Mouse (Mus musculus) lung, embryonic 16.5 days (tissue): ENCODE data around the gene Fkbp5. TPM values are rescaled to one million over a fixed set of nuclear protein-coding genes. Genes with fewer than 3 reads are reported as not detected.
"Not testable (repeated sequence)": the region's sequence is repeated elsewhere in the genome, so short reads cannot be mapped to it uniquely, and the experiment has no call there.

Experiments
- ATAC-seq: fragments of 200-750 bp; cut with Nextera tagmentation; 2 replicates; pipeline ENCODE4 v1.8.0; 2017; ENCODE audit warnings: low read depth, mild to moderate bottlenecking, moderate library complexity
- H3K27ac ChIP-seq: fragments of 300-500 bp; sonication (generic); 2 replicates; pipeline ENCODE4 v1.5.1; 2014; ENCODE audit warnings: mild to moderate bottlenecking, control low read depth, low read length
- H3K27me3 ChIP-seq: fragments of 300-500 bp; sonication (generic); 2 replicates; pipeline ENCODE4 v1.6.1; 2014; ENCODE audit warnings: low read depth, low read length, mixed read lengths; ENCODE audit not compliant: control insufficient read depth, insufficient read depth
- H3K36me3 ChIP-seq: fragments of 300-500 bp; sonication (generic); 2 replicates; pipeline ENCODE4 v1.6.1; 2014; ENCODE audit warnings: low read length; ENCODE audit not compliant: control insufficient read depth, insufficient read depth
- H3K4me1 ChIP-seq: fragments of 300-500 bp; sonication (generic); replicated peaks from 2 replicates; pipeline ENCODE4 v1.6.1; 2014; ENCODE audit warnings: low read length, mixed read lengths; ENCODE audit not compliant: control insufficient read depth, insufficient read depth
- H3K4me2 ChIP-seq: fragments of 300-500 bp; sonication (generic); 2 replicates; pipeline ENCODE4 v1.6.1; 2014; ENCODE audit warnings: low read depth, low read length, control low read depth
- H3K4me3 ChIP-seq: fragments of 300-500 bp; sonication (generic); 2 replicates; pipeline ENCODE4 v1.5.1; 2014; ENCODE audit warnings: mild to moderate bottlenecking, low read length, control low read depth
- H3K9ac ChIP-seq: fragments of 300-500 bp; sonication (generic); 2 replicates; pipeline ENCODE4 v1.6.1; 2014; ENCODE audit warnings: low read length, control low read depth
- H3K9me3 ChIP-seq: fragments of 300-500 bp; sonication (generic); 2 replicates; pipeline ENCODE4 v1.6.1; 2016; ENCODE audit warnings: low read length; ENCODE audit not compliant: control insufficient read depth
- WGBS: fragments of 180-500 bp; shearing (Covaris S2); extraction: QIAGEN DNeasy Blood & Tissue Kit; methylation state at CpG from one replicate; pipeline ENCODE4 v1.1.7; 2014; 5-methylcytosine and 5-hydroxymethylcytosine counted together
- polyA plus RNA-seq: library from polyadenylated mRNA; unstranded; fragments of >200 nt; fragmentation: Nextera tagmentation; extraction: Ambion mirVana; gene quantifications from 2 replicates; pipeline ENCODE4 v1.2.1, GENCODE M21; 2015

Gene Fkbp5
- polyA plus RNA-seq, 1 experiment from 2014 or later = 38.5 TPM

DNA sequence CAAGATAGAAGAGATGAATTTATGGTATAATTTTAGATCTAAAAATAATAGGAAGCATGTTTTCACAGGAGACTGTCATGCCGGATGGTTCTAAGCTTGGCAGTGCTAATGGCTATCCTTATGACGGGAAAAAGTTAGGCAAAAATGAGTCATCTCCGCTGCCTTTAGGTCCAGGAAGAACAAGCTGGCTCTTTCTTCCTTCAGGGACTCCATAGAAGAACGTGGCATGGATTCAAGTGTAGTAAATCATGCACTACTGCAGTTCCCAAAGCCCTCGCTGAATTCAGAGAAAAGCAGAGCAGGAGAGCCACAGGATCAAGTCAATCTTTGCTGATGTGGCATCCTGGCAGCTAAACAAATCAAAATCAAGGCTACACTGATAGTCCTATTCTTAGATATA lies 102.1 kb downstream of the Fkbp5 start:
- H3K4me1 ChIP-seq = peaks cover 4% of the 10 kb centered on the region
- no peak overlapping the region for H3K9ac ChIP-seq
- H3K4me3 ChIP-seq = no peak overlapping the region
- 0 out of 2 replicates have a peak, but pooled peaks cover 2% of the 10 kb centered on the region for H3K36me3 ChIP-seq
- WGBS = 81% methylated on average over 5 of the region's 5 CpGs
- no peaks in the 10 kb centered on the region for H3K27me3 ChIP-seq
- no peaks in the 10 kb centered on the region for H3K9me3 ChIP-seq
- no peak for ATAC-seq
- no peak overlapping the region for H3K4me2 ChIP-seq
- no peak overlapping the region for H3K27ac ChIP-seq

- WGBS = 60% methylated on average over 10 of the region's 10 CpGs
Observed at GRCm38 (mm10) chr17:28411381-28411960, 105.9 kb downstream of the Fkbp5 start.

GRCm38 (mm10) chr17:28410731-28411130 lies 106.6 kb downstream of the Fkbp5 start:
- Histone ChIP-seq H3K4me3 (no peak overlapping the region), H3K9me3 (no peaks in the 10 kb centered on the region), H3K9ac (no peak overlapping the region; the same call in 1 of the 2 replicates), H3K27ac (no peak overlapping the region), H3K4me2 (no peak overlapping the region), H3K4me1 (no peaks in the 10 kb centered on the region; the same call in 1 of the 2 replicates), H3K27me3 (no peaks in the 10 kb centered on the region), H3K36me3 (peaks cover 3% of the 10 kb centered on the region; the same call in 1 of the 2 replicates)
- WGBS = 87% methylated on average over 4 of the region's 4 CpGs
- no peak for ATAC-seq

More at GRCm38 (mm10) chr17:28411381-28411960, 105.9 kb downstream of the Fkbp5 start:
- Histone ChIP-seq H3K36me3 (0 out of 2 replicates have a peak, but pooled peaks cover 2% of the 10 kb centered on the region), H3K27me3 (no peaks in the 10 kb centered on the region), H3K4me1 (no peaks in the 10 kb centered on the region; the same call in 1 of the 2 replicates), H3K9me3 (no peaks in the 10 kb centered on the region), H3K4me2 (no peak overlapping the region), H3K9ac (no peak overlapping the region; the same call in 1 of the 2 replicates), H3K27ac (peak overlapping the region; percentile 52), H3K4me3 (no peak overlapping the region)
- no peak for ATAC-seq

DNA sequence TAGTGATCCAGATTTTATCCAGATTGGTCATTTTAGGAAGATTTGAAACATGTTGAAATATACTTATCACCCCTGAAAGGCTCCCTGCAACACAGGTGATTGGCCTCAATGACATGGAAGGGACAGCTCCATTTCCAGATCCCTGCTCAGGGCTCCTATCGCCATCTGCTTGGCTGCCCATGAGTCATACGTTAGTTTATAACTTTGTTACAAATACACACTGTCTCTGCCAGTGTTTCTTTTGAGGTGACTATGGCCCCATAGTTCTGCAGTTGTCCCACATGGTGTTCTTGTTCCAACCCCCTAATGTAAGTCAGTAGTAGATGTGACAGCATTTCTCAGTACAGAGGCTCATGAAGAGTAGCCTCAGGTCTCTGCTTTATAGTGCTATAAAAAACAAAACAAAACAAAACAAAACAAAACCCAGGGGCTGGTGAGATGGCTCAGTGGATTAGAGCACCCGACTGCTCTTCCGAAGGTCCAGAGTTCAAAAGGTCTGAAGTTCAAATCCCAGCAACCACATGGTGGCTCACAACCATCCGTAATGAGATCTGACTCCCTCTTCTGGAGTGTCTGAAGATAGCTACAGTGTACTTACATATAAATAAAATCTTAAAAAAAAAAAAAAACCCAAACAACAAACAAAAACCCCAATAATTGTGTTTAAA lies 108.9 kb downstream of the Fkbp5 start:
- no peak overlapping the region for H3K9ac ChIP-seq
- ATAC-seq = no peak
- no peak overlapping the region for H3K27ac ChIP-seq
- H3K4me1 ChIP-seq = no peaks in the 10 kb centered on the region; the same call in 1 of the 2 replicates
- no peaks in the 10 kb centered on the region for H3K27me3 ChIP-seq
- H3K4me2 ChIP-seq = no peak overlapping the region
- H3K9me3 ChIP-seq = no peaks in the 10 kb centered on the region
- 75% methylated on average over 5 of the region's 5 CpGs for WGBS
- H3K4me3 ChIP-seq = no peak overlapping the region
- H3K36me3 ChIP-seq = peaks cover 8% of the 10 kb centered on the region; the same call in 1 of the 2 replicates

- peak; percentile 85 for ATAC-seq
- no peak overlapping the region for H3K27ac ChIP-seq
- H3K9ac ChIP-seq = no peak overlapping the region
- 30% methylated on average over 15 of the region's 15 CpGs for WGBS
- H3K4me3 ChIP-seq = no peak overlapping the region
- peaks cover 8% of the 10 kb centered on the region; the same call in 1 of the 2 replicates for H3K36me3 ChIP-seq
- no peak overlapping the region for H3K4me2 ChIP-seq
- no peaks in the 10 kb centered on the region; the same call in 1 of the 2 replicates for H3K4me1 ChIP-seq
- no peaks in the 10 kb centered on the region for H3K27me3 ChIP-seq
- no peaks in the 10 kb centered on the region for H3K9me3 ChIP-seq
Observed at GRCm38 (mm10) chr17:28407418-28408250, 109.7 kb downstream of the Fkbp5 start.

DNA sequence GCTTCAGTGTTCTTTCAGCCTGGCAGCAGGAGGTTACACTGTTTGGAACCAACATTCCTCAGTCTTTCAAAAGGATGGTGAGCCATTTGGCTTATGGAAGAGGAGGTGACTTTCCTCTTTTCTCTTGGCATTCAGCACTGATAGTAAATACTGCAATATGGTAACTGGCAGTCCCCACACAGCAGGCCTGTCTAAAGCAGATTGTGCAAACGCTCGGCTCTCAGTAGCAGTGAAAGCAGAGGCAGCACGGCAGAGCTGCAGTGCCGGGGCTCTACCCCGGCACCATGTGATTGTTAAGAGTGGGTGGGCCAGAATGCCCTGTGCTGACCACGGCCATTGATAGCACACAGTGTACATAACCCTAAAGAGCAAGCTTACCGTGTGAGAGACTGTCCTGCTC lies 110.9 kb downstream of the Fkbp5 start:
- ATAC-seq = no peak
- no peak overlapping the region for H3K4me3 ChIP-seq
- 76% methylated on average over 7 of the region's 7 CpGs for WGBS

DNA sequence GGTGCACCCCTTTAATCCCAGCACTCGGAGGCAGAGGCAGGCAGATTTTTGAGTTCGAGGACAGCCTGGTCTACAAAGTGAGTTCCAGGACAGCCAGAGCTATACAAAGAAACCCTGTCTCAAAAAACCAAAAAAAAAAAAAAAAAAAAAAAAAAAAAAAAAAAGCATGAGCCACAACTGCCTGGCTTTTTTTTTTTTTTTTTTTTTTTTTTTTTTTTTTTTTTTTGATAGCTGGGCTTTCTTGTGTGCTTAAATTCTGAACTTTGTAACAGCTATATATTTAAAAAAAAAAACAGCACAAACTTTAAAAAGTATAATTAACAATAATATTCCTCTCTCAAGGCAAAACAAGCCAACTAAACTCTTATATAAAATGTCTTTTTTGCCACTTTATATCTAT lies 112.6 kb downstream of the Fkbp5 start:
- not testable (repeated sequence) for H3K9me3 ChIP-seq, H3K4me2 ChIP-seq, ATAC-seq, H3K4me1 ChIP-seq, H3K27ac ChIP-seq, H3K4me3 ChIP-seq, H3K9ac ChIP-seq, H3K27me3 ChIP-seq
- 98% methylated on average over 2 of the region's 2 CpGs for WGBS
- H3K36me3 ChIP-seq = peaks cover 11% of the 10 kb centered on the region

More for the DNA sequence above, 110.9 kb downstream of the Fkbp5 start:
- Histone ChIP-seq H3K9me3 (no peaks in the 10 kb centered on the region), H3K4me1 (no peaks in the 10 kb centered on the region; the same call in 1 of the 2 replicates), H3K27ac (no peak overlapping the region), H3K9ac (no peak overlapping the region), H3K4me2 (no peak overlapping the region), H3K36me3 (peaks cover 11% of the 10 kb centered on the region), H3K27me3 (no peaks in the 10 kb centered on the region)

DNA sequence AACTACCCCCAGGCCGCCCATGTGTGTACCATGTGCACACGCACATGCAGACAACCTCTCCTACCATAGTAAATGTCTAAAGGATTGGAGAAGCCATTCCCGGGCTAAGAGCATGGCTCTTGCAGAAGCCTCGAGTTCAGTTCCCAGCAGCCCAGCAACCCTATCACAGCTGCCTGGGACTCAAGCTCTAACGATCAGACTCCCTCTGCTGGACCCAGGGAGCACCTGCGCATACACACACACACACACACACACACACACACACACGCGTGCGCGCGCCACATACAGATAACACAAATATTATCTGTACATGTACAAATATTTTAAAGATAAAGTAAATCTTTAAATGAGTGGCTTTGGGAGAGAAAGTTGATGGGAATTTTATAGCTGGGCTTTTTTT lies 113.0 kb downstream of the Fkbp5 start:
- ATAC-seq = no peak
- Histone ChIP-seq H3K4me3 (no peak overlapping the region), H3K4me1 (peaks cover 2% of the 10 kb centered on the region), H3K36me3 (peaks cover 11% of the 10 kb centered on the region), H3K27ac (no peak overlapping the region), H3K27me3 (no peaks in the 10 kb centered on the region), H3K4me2 (no peak overlapping the region), H3K9ac (no peak overlapping the region), H3K9me3 (no peaks in the 10 kb centered on the region)
- 98% methylated on average over 11 of the region's 11 CpGs for WGBS

DNA sequence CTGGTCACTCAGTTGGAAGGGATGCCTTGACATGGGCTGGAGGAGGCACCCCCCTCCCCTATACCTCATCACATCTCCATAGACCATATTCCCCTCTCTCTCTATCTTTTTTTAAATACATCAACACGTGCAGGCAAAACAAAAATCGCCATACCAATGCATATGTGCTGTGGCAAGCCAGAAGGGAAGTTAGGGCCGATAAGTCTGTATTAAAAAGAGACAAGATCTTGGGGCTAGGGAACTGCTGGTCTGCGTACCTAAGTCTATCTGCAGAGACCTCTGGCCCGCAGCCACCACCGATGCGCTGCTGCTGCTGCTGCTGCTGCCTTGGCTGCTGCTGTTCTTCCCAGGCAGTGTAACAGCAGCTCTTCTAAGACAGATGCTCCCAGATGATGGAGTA lies 122.3 kb downstream of the Fkbp5 start:
- Histone ChIP-seq H3K27me3 (no peaks in the 10 kb centered on the region), H3K9ac (no peak overlapping the region), H3K4me1 (peaks cover 2% of the 10 kb centered on the region), H3K4me2 (no peak overlapping the region), H3K27ac (no peak overlapping the region), H3K4me3 (no peak overlapping the region), H3K36me3 (no peaks in the 10 kb centered on the region; the same call in 1 of the 2 replicates), H3K9me3 (no peaks in the 10 kb centered on the region)
- 83% methylated on average over 7 of the region's 7 CpGs for WGBS
- ATAC-seq = no peak
